Mouse (Mus musculus) hindbrain, embryonic 14.5 days (tissue): ENCODE measurements around the gene Inhbb. TPM values are rescaled to one million over a fixed set of nuclear protein-coding genes. Genes with fewer than 3 reads are reported as not detected.
A peak's percentile ranks its signal among the peaks of the same experiment; 100 is the strongest.

Experiments
- ATAC-seq: fragments of 200-750 bp; cut with Nextera tagmentation; 2 replicates; pipeline ENCODE4 v1.8.0; 2017; ENCODE audit warnings: moderate number of reproducible peaks, mild to moderate bottlenecking, moderate TSS enrichment, moderate library complexity; ENCODE audit not compliant: low FRiP score
- DNase-seq: peaks from one replicate; pipeline ENCODE4 v3.0.0-alpha.2; 2015; ENCODE audit warnings: low spot score
- H3K27ac ChIP-seq: fragments of 300-500 bp; sonication (generic); 2 replicates; pipeline ENCODE4 v1.5.1; 2014; ENCODE audit warnings: mild to moderate bottlenecking, moderate library complexity
- H3K27me3 ChIP-seq: fragments of 300-500 bp; sonication (generic); 2 replicates; pipeline ENCODE4 v1.6.1; 2014; ENCODE audit warnings: mild to moderate bottlenecking, low read length, mixed read lengths; ENCODE audit not compliant: control insufficient read depth, insufficient read depth
- H3K36me3 ChIP-seq: fragments of 300-500 bp; sonication (generic); replicated peaks from 2 replicates; pipeline ENCODE4 v1.6.1; 2014; ENCODE audit not compliant: control insufficient read depth, insufficient read depth
- H3K4me1 ChIP-seq: fragments of 300-500 bp; sonication (generic); replicated peaks from 2 replicates; pipeline ENCODE4 v1.6.1; 2014; ENCODE audit warnings: antibody characterized with exemption, low read length, mixed read lengths; ENCODE audit not compliant: control insufficient read depth, insufficient read depth
- H3K4me2 ChIP-seq: fragments of 300-500 bp; sonication (generic); replicated peaks from 2 replicates; pipeline ENCODE4 v1.6.1; 2014; ENCODE audit warnings: mild to moderate bottlenecking, moderate library complexity
- H3K4me3 ChIP-seq: fragments of 300-500 bp; sonication (generic); replicated peaks from 2 replicates; pipeline ENCODE4 v1.5.1; 2014; ENCODE audit warnings: mild to moderate bottlenecking, low read length
- H3K9ac ChIP-seq: fragments of 300-500 bp; sonication (generic); 2 replicates; pipeline ENCODE4 v1.6.1; 2014
- H3K9me3 ChIP-seq: fragments of 300-500 bp; sonication (generic); 2 replicates; pipeline ENCODE4 v1.6.1; 2016; ENCODE audit warnings: low read length; ENCODE audit not compliant: control insufficient read depth
- WGBS: fragments of 180-500 bp; shearing (Covaris S2); extraction: QIAGEN DNeasy Blood & Tissue Kit; methylation state at CpG from one replicate; pipeline ENCODE4 v1.1.7; 2014; 5-methylcytosine and 5-hydroxymethylcytosine counted together
- polyA plus RNA-seq: library from polyadenylated mRNA; unstranded; fragments of >200 nt; fragmentation: Nextera tagmentation; extraction: Ambion mirVana; gene quantifications from 2 replicates; pipeline ENCODE4 v1.2.1, GENCODE M21; 2014

Gene Inhbb
- polyA plus RNA-seq, 1 experiment from 2014 or later = 1.8 TPM

GRCm38 (mm10) chr1:119422460-119423015 lies 490 bp upstream of the Inhbb start:
- Histone ChIP-seq H3K9ac (peak overlapping the region; percentile 78), H3K4me1 (peaks cover 20% of the 10 kb centered on the region), H3K27me3 (peaks cover 59% of the 10 kb centered on the region), H3K4me2 (peak overlapping the region; percentile 98), H3K36me3 (no peaks in the 10 kb centered on the region), H3K27ac (peak overlapping the region; percentile 72; the same call in 1 of the 2 replicates), H3K9me3 (no peaks in the 10 kb centered on the region), H3K4me3 (peak overlapping the region; percentile 66)
- under 1% methylated on average over 31 of the region's 32 CpGs for WGBS
- ATAC-seq (peak; percentile 15; the same call in 1 of the 2 replicates), DNase-seq (no peak)

- Histone ChIP-seq H3K4me3 (peak overlapping the region; percentile 66), H3K9ac (peak overlapping the region; percentile 78), H3K4me1 (peaks cover 26% of the 10 kb centered on the region), H3K36me3 (no peaks in the 10 kb centered on the region), H3K27me3 (peaks cover 66% of the 10 kb centered on the region), H3K9me3 (no peaks in the 10 kb centered on the region), H3K4me2 (peak overlapping the region; percentile 98), H3K27ac (peak overlapping the region; percentile 72)
- peak; percentile 30 for DNase-seq
- WGBS = 0% methylated on average over 21 of the region's 78 CpGs
- ATAC-seq = peak; percentile 21; the same call in 1 of the 2 replicates
These were observed 968 bp downstream of the Inhbb start for GRCm38 (mm10) chr1:119420984-119421575.

- no peak overlapping the region; the same call in none of the 2 replicates for H3K27ac ChIP-seq
- 1% methylated on average over 72 of the region's 76 CpGs for WGBS
- peak; percentile 35 for DNase-seq
- peaks cover 66% of the 10 kb centered on the region for H3K27me3 ChIP-seq
- H3K4me3 ChIP-seq = peak overlapping the region; percentile 66
- H3K4me2 ChIP-seq = peak overlapping the region; percentile 98
- H3K36me3 ChIP-seq = no peaks in the 10 kb centered on the region
- H3K9me3 ChIP-seq = no peaks in the 10 kb centered on the region
- ATAC-seq = no peak
- peak overlapping the region; percentile 78 for H3K9ac ChIP-seq
- peaks cover 26% of the 10 kb centered on the region for H3K4me1 ChIP-seq
These were observed 1.7 kb downstream of the Inhbb start for GRCm38 (mm10) chr1:119420189-119420983.

GRCm38 (mm10) chr1:119419151-119420105 lies 2.6 kb downstream of the Inhbb start:
- H3K4me3 ChIP-seq = peak overlapping the region; percentile 66
- H3K9me3 ChIP-seq = no peaks in the 10 kb centered on the region
- WGBS = 2% methylated on average over 29 of the region's 29 CpGs
- peaks cover 62% of the 10 kb centered on the region for H3K27me3 ChIP-seq
- H3K9ac ChIP-seq = peak overlapping the region; percentile 78
- peaks cover 26% of the 10 kb centered on the region for H3K4me1 ChIP-seq
- H3K4me2 ChIP-seq = peak overlapping the region; percentile 98
- ATAC-seq (no peak), DNase-seq (peak; percentile 47)
- no peaks in the 10 kb centered on the region for H3K36me3 ChIP-seq
- H3K27ac ChIP-seq = peak overlapping the region; percentile 33

- DNase-seq = no peak
- peaks cover 23% of the 10 kb centered on the region for H3K4me1 ChIP-seq
- H3K27ac ChIP-seq = no peak overlapping the region
- H3K9me3 ChIP-seq = no peaks in the 10 kb centered on the region
- 0 out of 2 replicates have a peak overlapping the region, but pooled peaks have one; percentile 66 for H3K4me3 ChIP-seq
- no peaks in the 10 kb centered on the region for H3K36me3 ChIP-seq
- H3K9ac ChIP-seq = no peak overlapping the region
- peaks cover 49% of the 10 kb centered on the region for H3K27me3 ChIP-seq
- 65% methylated on average over 8 of the region's 8 CpGs for WGBS
- H3K4me2 ChIP-seq = peak overlapping the region; percentile 98
- no peak for ATAC-seq
These were observed 4.1 kb downstream of the Inhbb start for GRCm38 (mm10) chr1:119417991-119418390.

GRCm38 (mm10) chr1:119417542-119417941 lies 4.5 kb downstream of the Inhbb start:
- H3K9me3 ChIP-seq = no peaks in the 10 kb centered on the region
- 83% methylated on average over 20 of the region's 20 CpGs for WGBS
- H3K27me3 ChIP-seq = peaks cover 45% of the 10 kb centered on the region
- no peak overlapping the region for H3K4me3 ChIP-seq
- no peak overlapping the region for H3K9ac ChIP-seq
- no peaks in the 10 kb centered on the region for H3K36me3 ChIP-seq
- peaks cover 19% of the 10 kb centered on the region for H3K4me1 ChIP-seq
- no peak for ATAC-seq
- no peak overlapping the region for H3K27ac ChIP-seq
- no peak for DNase-seq
- no peak overlapping the region for H3K4me2 ChIP-seq

GRCm38 (mm10) chr1:119416610-119417009 lies 5.4 kb downstream of the Inhbb start:
- Histone ChIP-seq H3K27ac (no peak overlapping the region), H3K9me3 (no peaks in the 10 kb centered on the region), H3K4me1 (0 out of 2 replicates have a peak, but pooled peaks cover 14% of the 10 kb centered on the region), H3K36me3 (no peaks in the 10 kb centered on the region), H3K4me2 (no peak overlapping the region), H3K4me3 (no peak overlapping the region), H3K27me3 (peaks cover 38% of the 10 kb centered on the region), H3K9ac (no peak overlapping the region)
- ATAC-seq (no peak), DNase-seq (no peak)
- 71% methylated on average over 8 of the region's 8 CpGs for WGBS

- H3K9me3 ChIP-seq = no peaks in the 10 kb centered on the region
- no peak overlapping the region for H3K4me3 ChIP-seq
- H3K27ac ChIP-seq = no peak overlapping the region
- DNase-seq (no peak), ATAC-seq (no peak)
- H3K4me1 ChIP-seq = 0 out of 2 replicates have a peak, but pooled peaks cover 14% of the 10 kb centered on the region
- no peak overlapping the region for H3K4me2 ChIP-seq
- no peaks in the 10 kb centered on the region for H3K36me3 ChIP-seq
- peaks cover 38% of the 10 kb centered on the region for H3K27me3 ChIP-seq
- WGBS = 59% methylated on average over 7 of the region's 7 CpGs
- H3K9ac ChIP-seq = no peak overlapping the region
These were observed 5.9 kb downstream of the Inhbb start for GRCm38 (mm10) chr1:119416177-119416576.
